Mouse (Mus musculus): ENCODE results near the gene Ndel1.

Gene Ndel1

DNA sequence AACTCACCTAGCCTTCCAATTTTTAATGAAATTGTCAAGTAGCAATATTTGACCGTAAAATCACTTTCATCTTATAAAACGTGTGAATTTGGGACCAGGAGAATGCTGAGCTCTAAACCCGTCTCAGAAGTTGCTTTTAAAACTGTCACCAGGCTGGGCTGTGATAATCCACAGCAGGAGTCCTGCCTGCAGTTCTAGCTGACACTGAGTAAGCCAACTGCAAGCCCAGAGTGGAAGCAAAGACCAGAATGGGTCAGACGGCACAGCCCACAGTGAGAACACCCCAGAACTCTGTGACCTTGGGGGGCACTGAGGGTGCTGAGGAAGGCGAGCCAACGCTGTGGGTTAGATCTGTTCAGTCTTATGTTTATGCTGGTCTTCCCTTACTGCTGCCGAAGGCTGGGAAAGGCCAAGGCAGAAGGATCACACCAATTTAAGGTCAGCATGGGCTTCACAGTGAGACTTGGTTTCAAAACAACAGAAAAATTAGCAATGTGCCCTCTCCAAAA, 95.5 kb downstream of the Ndel1 start:
- no peak for DNase-seq (ENCODE audit: low read depth)

Measured in c-Kit-positive CD71-negative TER-119-negative erythroid progenitor cells, embryonic 14.5 days (primary cell).